Mouse (Mus musculus) B cell, adult 62 days (primary cell): ENCODE data around the gene Acsbg1. TPM values are rescaled to one million over a fixed set of nuclear protein-coding genes. Genes with fewer than 3 reads are reported as not detected.

Experiments used
- total RNA-seq: library from RNA; stranded (reverse); gene quantifications from 4 replicates; pipeline ENCODE4 v1.2.4, GENCODE M21; 2023

Gene Acsbg1
- not detected in 4 replicates for total RNA-seq

DNA sequence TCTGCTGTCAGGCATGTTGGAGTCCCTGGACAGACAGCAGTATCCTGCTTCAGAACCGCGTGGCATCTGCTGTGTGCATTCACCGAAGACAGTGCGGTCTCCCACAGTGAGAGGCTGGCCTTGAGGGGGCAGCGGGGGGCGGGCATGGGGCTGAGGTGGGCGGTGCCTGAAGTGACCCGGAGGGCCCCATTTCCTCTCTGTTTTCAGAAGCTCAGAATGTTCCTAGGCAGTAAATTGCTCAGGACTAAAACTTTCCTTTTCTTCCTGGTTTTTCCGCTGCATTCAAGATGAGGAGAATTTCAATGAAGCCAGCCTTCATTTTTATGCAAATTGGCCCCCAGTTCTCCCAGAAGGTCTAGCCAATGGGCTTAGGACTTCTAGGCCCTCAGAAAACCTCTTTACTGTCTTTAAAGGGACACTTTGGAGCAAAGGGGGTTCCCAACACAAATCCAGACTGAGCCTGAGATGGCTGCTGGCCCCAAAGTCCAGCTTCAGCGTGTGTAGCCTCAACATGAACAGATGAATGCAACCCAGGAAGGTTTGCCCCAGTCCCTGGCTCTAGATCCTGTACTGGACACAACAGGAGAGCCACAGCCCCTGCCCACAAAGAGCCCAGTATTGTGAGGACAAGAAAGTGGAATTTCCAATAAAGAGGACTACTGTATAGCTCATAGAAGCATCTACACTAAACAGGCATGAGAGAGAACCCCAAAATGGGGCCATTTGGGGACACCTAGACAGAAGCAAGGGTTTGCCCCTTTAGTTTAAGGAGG is at the start of gene Acsbg1:
Acsbg1 (minus strand) TSS at position 266 of the 773 bp plus-strand sequence.

DNA sequence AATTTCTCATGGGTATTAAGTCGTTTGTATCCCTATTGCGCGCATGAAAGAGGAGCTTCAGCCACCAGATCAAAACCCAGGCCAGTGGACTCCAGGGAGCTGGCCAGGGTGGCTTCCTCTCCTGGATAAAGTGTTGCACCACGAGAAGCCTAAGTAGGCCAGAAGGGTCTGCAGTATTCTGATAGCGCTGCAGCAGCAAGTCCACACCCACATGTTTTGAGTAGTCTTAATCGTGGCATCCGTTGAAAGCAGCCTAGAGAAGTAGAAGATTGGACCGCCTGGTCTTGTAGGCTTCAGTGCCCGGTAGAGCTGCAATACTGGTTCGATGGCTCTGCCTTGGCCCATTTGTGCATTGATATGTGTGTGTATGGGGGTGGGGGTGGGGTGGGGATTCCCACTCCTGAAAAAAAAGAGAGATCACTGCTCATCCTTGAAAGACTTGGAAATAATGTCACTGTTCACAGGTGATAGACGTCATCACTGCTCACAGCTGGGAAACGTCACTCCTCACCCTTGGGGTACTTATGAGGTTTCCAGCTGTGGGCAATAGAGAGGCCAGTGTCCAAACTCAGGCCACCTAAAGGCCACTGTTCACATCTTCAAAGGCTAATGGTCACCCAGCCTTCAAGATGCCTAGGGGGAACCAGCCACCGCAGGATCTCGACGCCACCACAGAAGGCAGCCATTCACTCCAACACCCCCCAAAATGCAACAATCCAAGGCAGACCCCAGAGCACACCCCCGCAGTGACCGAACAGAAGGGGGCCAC is 36.8 kb upstream of the Acsbg1 start, which contains the start of gene Dnaja4:
Dnaja4 (plus strand) TSS at position 556 of the 769 bp plus-strand sequence.

DNA sequence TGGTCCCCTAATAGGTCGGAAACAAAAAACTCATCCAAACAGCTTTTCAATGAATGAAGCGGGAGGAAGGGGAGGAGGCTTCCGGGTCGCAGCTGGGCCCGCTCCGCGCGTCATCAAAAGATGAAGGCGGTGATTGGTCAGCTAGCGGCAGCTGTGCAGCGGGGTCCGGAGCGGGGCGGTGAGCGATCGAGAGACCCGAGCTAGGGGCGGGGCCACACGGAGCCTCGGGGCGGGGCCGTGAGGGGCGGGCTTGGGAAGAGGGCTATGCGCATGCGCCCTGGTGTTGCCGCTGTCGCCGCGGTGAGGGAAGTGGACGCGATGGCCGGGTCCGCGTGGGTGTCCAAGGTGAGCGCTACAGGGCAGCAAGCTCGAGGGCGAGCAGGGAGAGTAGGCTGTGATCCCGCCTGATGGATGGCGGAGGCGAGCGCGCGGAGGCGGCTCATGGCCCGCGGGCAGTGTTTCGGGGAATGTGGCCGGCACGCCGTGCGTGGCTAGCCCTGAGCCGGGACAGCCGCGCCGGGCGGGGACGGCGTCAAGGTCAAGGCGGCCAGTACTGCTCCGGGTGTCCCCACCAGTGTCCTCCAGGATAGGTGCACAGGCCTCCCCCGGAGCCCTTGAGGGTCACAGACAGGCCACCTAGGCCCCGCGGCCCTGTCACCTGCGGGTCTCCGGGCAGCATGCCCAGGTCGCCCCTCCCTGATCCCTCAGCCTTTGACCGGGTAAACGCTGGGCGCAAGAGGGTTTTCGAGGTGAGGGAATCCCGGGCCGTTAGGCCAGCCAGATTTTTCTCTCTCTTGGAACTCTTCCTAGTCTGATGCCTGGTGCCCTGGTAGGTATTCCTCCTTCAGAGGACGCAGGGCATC is 75.2 kb downstream of the Acsbg1 start, which contains the start of gene Idh3a:
Idh3a (plus strand) TSS at position 136 of the 863 bp plus-strand sequence.

DNA sequence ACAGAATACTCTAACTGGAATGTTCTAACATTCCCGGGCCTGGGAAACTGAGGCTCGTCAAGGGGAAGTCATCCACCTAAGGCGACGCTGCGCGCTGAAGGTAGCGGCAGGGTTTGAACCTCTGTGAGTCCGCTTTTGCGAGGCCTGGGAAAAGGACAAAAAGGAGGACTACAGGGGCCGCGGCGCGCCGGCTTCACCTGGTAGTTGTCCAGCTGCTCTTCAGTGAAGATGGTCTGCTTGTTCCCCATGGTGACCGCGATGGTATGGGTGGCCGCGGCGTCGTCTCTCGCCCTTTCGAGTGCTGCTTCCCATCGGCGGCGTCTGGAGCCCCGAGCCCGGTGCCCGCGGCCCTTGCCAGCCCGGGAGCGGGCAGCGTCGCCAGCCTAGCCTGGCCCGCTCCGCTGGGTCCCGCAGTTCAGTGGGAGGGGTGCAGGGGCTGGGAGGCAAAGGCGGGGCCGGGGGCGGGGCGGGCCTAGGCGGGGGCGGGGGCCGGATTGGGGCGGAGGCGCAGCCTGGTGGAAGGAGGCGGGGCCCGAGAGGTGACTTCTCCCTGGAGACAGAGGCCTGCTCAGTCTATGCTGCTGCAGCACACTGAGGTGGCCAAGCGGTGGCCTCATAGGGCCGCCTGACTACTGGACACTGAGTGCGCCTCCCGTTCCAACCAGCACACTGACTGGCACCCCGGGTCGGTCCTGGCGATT is 101.7 kb downstream of the Acsbg1 start, which contains the start of gene Cib2:
Cib2 (minus strand) TSS at position 448 of the 701 bp plus-strand sequence.

Other genes with a start within 250 kb of the Acsbg1 start
- gene Dmxl2, start 160.2 kb downstream of the Acsbg1 start, total RNA-seq = 0.60 to 2.2 TPM (median 1.4 TPM) in 4 replicates
- not detected in 4 replicates for gene Sh2d7, start 122.9 kb downstream of the Acsbg1 start, total RNA-seq
- gene Cib2, start 101.7 kb downstream of the Acsbg1 start, total RNA-seq = 2.0 to 3.4 TPM (median 3.0 TPM) in 4 replicates
- gene Idh3a, start 75.5 kb downstream of the Acsbg1 start, total RNA-seq = 39.0 to 42.0 TPM (median 39.5 TPM) in 4 replicates
- gene Dnaja4, start 37.0 kb upstream of the Acsbg1 start, total RNA-seq = 1.3 to 2.6 TPM (median 1.7 TPM) in 4 replicates
- 59.6 to 74.1 TPM (median 64.8 TPM) in 4 replicates for gene Wdr61, start 72.6 kb upstream of the Acsbg1 start, total RNA-seq
- not detected in 4 replicates for gene Crabp1, start 102.9 kb upstream of the Acsbg1 start, total RNA-seq
- gene Ireb2, start 201.9 kb upstream of the Acsbg1 start, total RNA-seq = 44.9 to 55.0 TPM (median 50.6 TPM) in 4 replicates